Mouse (Mus musculus): ENCODE measurements around the gene Cacng6. TPM values are rescaled to one million over a fixed set of nuclear protein-coding genes. Genes with fewer than 3 reads are reported as not detected.

The Cacng6 gene
- polyA plus RNA-seq, 1 experiment from 2014 or later, result 0.14 TPM

DNA sequence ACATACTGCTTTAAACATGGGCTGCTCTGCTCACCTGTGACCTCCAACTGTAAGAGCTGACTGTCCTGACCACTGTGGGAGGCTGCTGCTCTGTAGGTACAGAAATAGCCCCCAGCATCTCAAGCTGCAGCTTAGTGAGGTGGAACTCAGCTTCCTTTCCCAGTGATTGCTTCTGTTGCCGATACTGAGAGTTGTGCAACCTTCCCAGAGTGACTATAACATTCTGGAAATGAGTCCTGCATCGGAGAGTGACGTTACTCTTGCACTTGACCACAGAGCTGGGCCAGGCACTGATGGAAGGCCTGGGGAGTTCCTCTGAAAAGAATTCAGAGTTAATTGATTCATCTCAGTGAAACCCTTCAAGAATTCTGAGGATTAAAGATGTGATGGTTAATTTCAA lies 48.8 kb downstream of the Cacng6 start:
- Histone ChIP-seq H3K4me2 (ENCODE audit: low read length) (no peak overlapping the region), H3K4me1 (replicated peaks; ENCODE audit: control insufficient read depth, insufficient read depth, low read length) (no peaks in the 10 kb centered on the region), H3K9ac (replicated peaks; ENCODE audit: low read depth, low read length) (no peak overlapping the region), H3K36me3 (ENCODE audit: control insufficient read depth, insufficient read depth) (no peaks in the 10 kb centered on the region), H3K9me3 (ENCODE audit: control insufficient read depth, low read length) (no peaks in the 10 kb centered on the region), H3K27me3 (replicated peaks; ENCODE audit: control insufficient read depth, insufficient read depth, low read length) (no peaks in the 10 kb centered on the region), H3K4me3 (replicated peaks; ENCODE audit: low read length) (no peak overlapping the region), H3K27ac (ENCODE audit: low read length) (no peak overlapping the region)
- WGBS, result 48% methylated on average over 3 of the region's 3 CpGs
- no peak for ATAC-seq

DNA sequence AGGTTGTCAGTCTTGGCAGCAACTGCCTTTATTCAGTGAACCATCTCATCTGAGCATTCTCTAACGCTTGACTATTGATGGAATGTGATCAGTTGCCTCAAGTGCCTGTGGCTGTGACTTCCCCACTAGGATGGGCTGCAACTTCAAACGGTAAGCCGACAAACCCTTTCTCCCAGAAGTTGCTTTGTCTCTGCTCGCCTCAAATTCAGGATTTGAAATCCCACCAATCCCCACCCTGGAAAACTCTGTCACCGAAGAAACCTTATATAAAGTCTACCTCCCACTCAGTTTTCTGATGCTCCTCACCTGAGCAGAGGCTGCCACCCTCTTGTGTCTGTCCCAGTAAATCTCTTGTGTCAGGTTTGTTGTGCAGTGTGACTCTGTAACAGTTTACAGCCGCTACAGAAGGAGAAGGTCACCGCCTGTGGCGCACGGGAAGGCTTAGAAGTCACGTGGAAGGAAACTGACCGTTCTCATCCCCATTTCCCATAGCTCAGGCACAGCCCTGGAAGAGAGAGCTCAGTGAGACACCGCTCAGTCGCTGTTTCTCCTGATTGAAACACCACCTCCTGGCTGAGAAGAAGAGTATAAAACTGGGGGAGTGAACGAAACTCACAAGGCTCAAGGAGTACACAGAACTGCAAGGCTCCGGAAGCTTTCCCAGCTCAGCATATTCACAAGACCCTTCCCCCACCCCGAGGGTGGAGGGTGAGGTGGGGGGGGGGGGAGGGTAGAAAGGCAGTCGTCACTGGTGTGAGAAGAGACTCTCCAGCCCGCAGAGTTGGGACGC lies 50.5 kb downstream of the Cacng6 start:
- Histone ChIP-seq H3K27me3 (replicated peaks; ENCODE audit: control insufficient read depth, insufficient read depth, low read length) (no peaks in the 10 kb centered on the region), H3K27ac (ENCODE audit: low read length) (no peak overlapping the region), H3K9me3 (ENCODE audit: control insufficient read depth, low read length) (no peaks in the 10 kb centered on the region), H3K36me3 (ENCODE audit: control insufficient read depth, insufficient read depth) (no peaks in the 10 kb centered on the region), H3K9ac (replicated peaks; ENCODE audit: low read depth, low read length) (no peak overlapping the region), H3K4me2 (ENCODE audit: low read length) (no peak overlapping the region), H3K4me1 (replicated peaks; ENCODE audit: control insufficient read depth, insufficient read depth, low read length) (no peaks in the 10 kb centered on the region), H3K4me3 (replicated peaks; ENCODE audit: low read length) (no peak overlapping the region)
- ATAC-seq, result no peak
- 9% methylated on average over 19 of the region's 19 CpGs for WGBS

DNA sequence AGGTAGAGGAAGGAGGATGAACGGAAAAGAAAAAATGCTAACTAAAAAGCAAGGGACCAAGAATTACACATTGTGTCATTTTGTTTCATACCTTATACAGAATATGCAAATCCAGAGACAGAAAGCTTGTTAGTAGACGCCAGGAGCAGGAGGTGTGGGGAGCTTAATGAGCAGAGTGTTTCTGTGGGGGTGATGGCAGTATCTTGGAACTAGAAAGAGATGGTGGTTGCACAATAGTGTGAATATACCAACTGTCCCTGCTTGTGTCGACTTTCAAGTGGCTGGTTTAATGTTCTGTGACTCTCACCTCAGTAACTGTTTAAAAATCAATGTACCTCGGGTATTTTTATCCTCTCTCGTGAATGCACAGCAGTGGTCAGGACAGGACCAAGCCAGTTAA lies 52.7 kb downstream of the Cacng6 start:
- Histone ChIP-seq H3K4me1 (replicated peaks; ENCODE audit: control insufficient read depth, insufficient read depth, low read length) (no peaks in the 10 kb centered on the region), H3K9me3 (ENCODE audit: control insufficient read depth, low read length) (no peaks in the 10 kb centered on the region), H3K27ac (ENCODE audit: low read length) (no peak overlapping the region), H3K4me2 (ENCODE audit: low read length) (no peak overlapping the region), H3K27me3 (replicated peaks; ENCODE audit: control insufficient read depth, insufficient read depth, low read length) (no peaks in the 10 kb centered on the region), H3K4me3 (replicated peaks; ENCODE audit: low read length) (no peak overlapping the region), H3K9ac (replicated peaks; ENCODE audit: low read depth, low read length) (no peak overlapping the region), H3K36me3 (ENCODE audit: control insufficient read depth, insufficient read depth) (no peaks in the 10 kb centered on the region)
- no peak for ATAC-seq
- 67% methylated on average over 5 of the region's 5 CpGs for WGBS

DNA sequence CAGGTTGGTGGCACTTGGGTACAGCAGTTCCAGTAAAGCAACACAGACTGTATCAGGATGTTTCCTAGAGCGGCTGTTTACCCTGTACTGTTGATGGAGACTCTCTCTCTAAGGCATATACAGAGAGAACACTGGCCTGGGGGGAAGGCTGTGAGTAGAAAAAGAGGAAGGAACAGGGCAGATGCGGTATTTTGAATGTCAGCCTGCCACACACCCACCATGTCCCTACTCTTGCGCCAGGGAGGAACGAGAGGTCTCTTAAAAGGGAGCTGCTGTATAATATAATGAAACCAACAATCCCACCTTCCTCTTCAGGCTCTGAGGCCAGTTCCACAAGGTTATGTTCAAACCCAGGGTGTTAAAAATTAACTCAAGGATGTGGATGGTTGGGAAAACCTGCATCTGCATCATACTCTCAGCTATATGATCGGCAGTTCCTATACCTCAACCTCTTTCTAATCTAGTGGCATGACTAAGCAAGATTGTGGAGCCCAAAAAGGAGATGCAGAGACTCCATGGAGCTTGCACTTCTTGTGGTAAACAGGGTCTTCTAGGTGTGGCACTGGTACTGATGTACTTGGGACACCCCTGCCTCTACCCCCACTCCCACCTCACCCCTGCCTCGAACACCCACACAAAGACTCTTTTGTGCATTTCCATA lies 58.1 kb downstream of the Cacng6 start:
- H3K27me3 ChIP-seq (replicated peaks; ENCODE audit: control insufficient read depth, insufficient read depth, low read length), result no peaks in the 10 kb centered on the region
- H3K27ac ChIP-seq (ENCODE audit: low read length), result no peak overlapping the region
- H3K9ac ChIP-seq (replicated peaks; ENCODE audit: low read depth, low read length), result no peak overlapping the region
- H3K9me3 ChIP-seq (ENCODE audit: control insufficient read depth, low read length), result no peaks in the 10 kb centered on the region
- no peaks in the 10 kb centered on the region for H3K4me1 ChIP-seq (replicated peaks; ENCODE audit: control insufficient read depth, insufficient read depth, low read length)
- no peak overlapping the region for H3K4me2 ChIP-seq (ENCODE audit: low read length)
- no peak for ATAC-seq
- no peak overlapping the region for H3K4me3 ChIP-seq (replicated peaks; ENCODE audit: low read length)
- WGBS, result 86% methylated on average over 6 of the region's 6 CpGs
- no peaks in the 10 kb centered on the region for H3K36me3 ChIP-seq (ENCODE audit: control insufficient read depth, insufficient read depth)

Small RNAs within 50 kb of the gene (microRNA-seq; reads per million reads assigned to microRNA genes)
- gene Gm23450, result 44.7 reads per million, percentile 43 among the genes with 10 or more reads in this experiment

Other genes starting within 250 kb of the Cacng6 start
- gene Nlrp12, start 174.5 kb upstream of the Cacng6 start, polyA plus RNA-seq (2015; fragmentation: Nextera tagmentation; extraction: Ambion mirVana), result not detected in 2 replicates
- gene Myadm, start 135.1 kb upstream of the Cacng6 start, polyA plus RNA-seq (2015; fragmentation: Nextera tagmentation; extraction: Ambion mirVana), result 24.3 and 25.4 TPM in 2 replicates
- 2.7 and 3.5 TPM in 2 replicates for gene Prkcg, start 135.0 kb upstream of the Cacng6 start, polyA plus RNA-seq (2015; fragmentation: Nextera tagmentation; extraction: Ambion mirVana)
- gene Cacng7, start 91.2 kb upstream of the Cacng6 start, polyA plus RNA-seq (2015; fragmentation: Nextera tagmentation; extraction: Ambion mirVana), result 2.8 and 4.3 TPM in 2 replicates
- gene Cacng8, start 33.5 kb upstream of the Cacng6 start, polyA plus RNA-seq (2015; fragmentation: Nextera tagmentation; extraction: Ambion mirVana), result 12.9 and 16.4 TPM in 2 replicates
- gene Tarm1, start 78.4 kb downstream of the Cacng6 start, polyA plus RNA-seq (2015; fragmentation: Nextera tagmentation; extraction: Ambion mirVana), result not detected in 2 replicates
- 0.17 and 0.46 TPM in 2 replicates for gene Oscar, start 192.0 kb downstream of the Cacng6 start, polyA plus RNA-seq (2015; fragmentation: Nextera tagmentation; extraction: Ambion mirVana)
- gene Ndufa3, start 193.2 kb downstream of the Cacng6 start, polyA plus RNA-seq (2015; fragmentation: Nextera tagmentation; extraction: Ambion mirVana), result 314 and 357 TPM in 2 replicates
- 30.4 and 31.9 TPM in 2 replicates for gene Tfpt, start 205.7 kb downstream of the Cacng6 start, polyA plus RNA-seq (2015; fragmentation: Nextera tagmentation; extraction: Ambion mirVana)
- 99.5 and 109 TPM in 2 replicates for gene Prpf31, start 205.8 kb downstream of the Cacng6 start, polyA plus RNA-seq (2015; fragmentation: Nextera tagmentation; extraction: Ambion mirVana)
- 42.1 and 47.3 TPM in 2 replicates for gene Cnot3, start 221.1 kb downstream of the Cacng6 start, polyA plus RNA-seq (2015; fragmentation: Nextera tagmentation; extraction: Ambion mirVana)
- gene Leng1, start 241.6 kb downstream of the Cacng6 start, polyA plus RNA-seq (2015; fragmentation: Nextera tagmentation; extraction: Ambion mirVana), result 15.5 and 16.5 TPM in 2 replicates